Mouse (Mus musculus) liver, postnatal 0 days (tissue): ENCODE data around the gene Mbtd1. TPM values are rescaled to one million over a fixed set of nuclear protein-coding genes. Genes with fewer than 3 reads are reported as not detected.
"Not testable (repeated sequence)": the region's sequence is repeated elsewhere in the genome, so short reads cannot be mapped to it uniquely, and the experiment has no call there.

Experiments used
- ATAC-seq: fragments of 200-750 bp; cut with Nextera tagmentation; 2 replicates; pipeline ENCODE4 v1.8.0; 2017; ENCODE audit warnings: mild to moderate bottlenecking, moderate library complexity
- DNase-seq: peaks from one replicate; pipeline ENCODE4 v3.0.0-alpha.2; 2016
- H3K27ac ChIP-seq: fragments of 300-500 bp; sonication (generic); 2 replicates; pipeline ENCODE4 v1.5.1; 2014; ENCODE audit warnings: antibody characterized with exemption, moderate library complexity, mild to moderate bottlenecking, low read depth
- H3K27me3 ChIP-seq: fragments of 300-500 bp; sonication (generic); 2 replicates; pipeline ENCODE4 v1.6.1; 2014; ENCODE audit warnings: low read length, control low read depth, mixed read lengths; ENCODE audit not compliant: insufficient read depth
- H3K36me3 ChIP-seq: fragments of 300-500 bp; sonication (generic); replicated peaks from 2 replicates; pipeline ENCODE4 v1.6.1; 2014; ENCODE audit warnings: mild to moderate bottlenecking, control low read depth, low read length, moderate library complexity, mixed read lengths; ENCODE audit not compliant: insufficient read depth
- H3K4me1 ChIP-seq: fragments of 300-500 bp; sonication (generic); 2 replicates; pipeline ENCODE4 v1.6.1; 2014; ENCODE audit warnings: antibody characterized with exemption, mild to moderate bottlenecking, control low read depth; ENCODE audit not compliant: insufficient read depth
- H3K4me2 ChIP-seq: fragments of 300-500 bp; sonication (generic); 2 replicates; pipeline ENCODE4 v1.6.1; 2014; ENCODE audit warnings: low read depth, mild to moderate bottlenecking, low read length, moderate library complexity, mixed read lengths
- H3K4me3 ChIP-seq: fragments of 300-500 bp; sonication (generic); 2 replicates; pipeline ENCODE4 v1.5.1; 2014; ENCODE audit warnings: low read depth, low read length
- H3K9ac ChIP-seq: fragments of 300-500 bp; sonication (generic); replicated peaks from 2 replicates; pipeline ENCODE4 v1.6.1; 2014; ENCODE audit warnings: mild to moderate bottlenecking, moderate library complexity
- H3K9me3 ChIP-seq: fragments of 300-500 bp; sonication (generic); 2 replicates; pipeline ENCODE4 v1.6.1; 2016; ENCODE audit warnings: mild to moderate bottlenecking, control low read depth, low read length, mixed read lengths
- CTCF ChIP-seq: sonication (generic); IDR thresholded peaks from 2 replicates; pipeline ENCODE4 v1.5.1; 2016; ENCODE audit warnings: antibody characterized with exemption, low read depth
- EP300 ChIP-seq: IDR thresholded peaks from 2 replicates; pipeline ENCODE4 v1.6.1; 2016; ENCODE audit warnings: antibody characterized with exemption, low read depth, mild to moderate bottlenecking
- WGBS: fragments of 180-500 bp; shearing (Covaris S2); extraction: QIAGEN DNeasy Blood & Tissue Kit; methylation state at CpG from one replicate; pipeline ENCODE4 v1.1.7; 2014; ENCODE audit not compliant: insufficient replicate concordance; 5-methylcytosine and 5-hydroxymethylcytosine counted together
- polyA plus RNA-seq: library from polyadenylated mRNA; unstranded; fragments of >200 nt; fragmentation: Nextera tagmentation; extraction: Ambion mirVana; gene quantifications from 2 replicates; pipeline ENCODE4 v1.2.1, GENCODE M21; 2015

Gene Mbtd1
- polyA plus RNA-seq, 1 experiment from 2014 or later: 5.2 TPM

GRCm38 (mm10) chr11:93897732-93898131 is 12.1 kb downstream of the Mbtd1 start:
- ATAC-seq: no peak
- Histone ChIP-seq H3K36me3 (peaks cover 10% of the 10 kb centered on the region), H3K4me3 (no peak overlapping the region), H3K4me1 (no peaks in the 10 kb centered on the region; the same call in 1 of the 2 replicates), H3K27ac (no peak overlapping the region), H3K4me2 (no peak overlapping the region), H3K27me3 (no peaks in the 10 kb centered on the region), H3K9ac (no peak overlapping the region), H3K9me3 (no peaks in the 10 kb centered on the region)
- DNase-seq: no peak
- WGBS: 76% methylated on average over 3 of the region's 3 CpGs
- TF ChIP-seq EP300 (no peak), CTCF (no peak)

GRCm38 (mm10) chr11:93906834-93907233 is 21.2 kb downstream of the Mbtd1 start:
- Histone ChIP-seq H3K36me3 (peaks cover 43% of the 10 kb centered on the region), H3K4me1 (peaks cover 4% of the 10 kb centered on the region; the same call in 1 of the 2 replicates), H3K27me3 (no peaks in the 10 kb centered on the region), H3K4me3 (no peak overlapping the region), H3K27ac (no peak overlapping the region), H3K9me3 (no peaks in the 10 kb centered on the region), H3K4me2 (no peak overlapping the region), H3K9ac (no peak overlapping the region)
- TF ChIP-seq CTCF: no peak
- TF ChIP-seq EP300: no peak
- 64% methylated on average over 4 of the region's 4 CpGs for WGBS
- DNase-seq: no peak
- ATAC-seq: no peak

- Histone ChIP-seq H3K36me3 (peaks cover 44% of the 10 kb centered on the region), H3K9ac (no peak overlapping the region), H3K27me3 (no peaks in the 10 kb centered on the region), H3K9me3 (no peaks in the 10 kb centered on the region), H3K4me3 (no peak overlapping the region), H3K27ac (no peak overlapping the region), H3K4me2 (no peak overlapping the region), H3K4me1 (peaks cover 4% of the 10 kb centered on the region; the same call in 1 of the 2 replicates)
- no peak for TF ChIP-seq CTCF
- TF ChIP-seq EP300: no peak
- DNase-seq: no peak
- no peak for ATAC-seq
- 64% methylated on average over 3 of the region's 3 CpGs for WGBS
Observed at GRCm38 (mm10) chr11:93907839-93908238, 22.2 kb downstream of the Mbtd1 start.

- H3K27ac ChIP-seq: no peak overlapping the region
- no peak overlapping the region for H3K9ac ChIP-seq
- H3K4me2 ChIP-seq: no peak overlapping the region
- no peak for DNase-seq
- H3K27me3 ChIP-seq: no peaks in the 10 kb centered on the region
- H3K36me3 ChIP-seq: peaks cover 51% of the 10 kb centered on the region
- no peak overlapping the region for H3K4me3 ChIP-seq
- 79% methylated on average over 9 of the region's 9 CpGs for WGBS
- peaks cover 4% of the 10 kb centered on the region; the same call in 1 of the 2 replicates for H3K4me1 ChIP-seq
- TF ChIP-seq EP300: no peak
- no peak for TF ChIP-seq CTCF
- no peak for ATAC-seq
- H3K9me3 ChIP-seq: no peaks in the 10 kb centered on the region
Observed at GRCm38 (mm10) chr11:93908829-93909228, 23.2 kb downstream of the Mbtd1 start.

- WGBS: 85% methylated on average over 3 of the region's 3 CpGs
- Histone ChIP-seq H3K4me1 (peaks cover 4% of the 10 kb centered on the region; the same call in 1 of the 2 replicates), H3K27ac (no peak overlapping the region), H3K4me3 (no peak overlapping the region), H3K9me3 (no peaks in the 10 kb centered on the region), H3K9ac (no peak overlapping the region), H3K4me2 (no peak overlapping the region), H3K27me3 (no peaks in the 10 kb centered on the region), H3K36me3 (peaks cover 54% of the 10 kb centered on the region)
- TF ChIP-seq CTCF (no peak), EP300 (no peak)
- no peak for ATAC-seq
- DNase-seq: no peak
Observed at GRCm38 (mm10) chr11:93911603-93912002, 26.0 kb downstream of the Mbtd1 start.

- not testable (repeated sequence) for H3K4me2 ChIP-seq, H3K9me3 ChIP-seq, H3K9ac ChIP-seq, ATAC-seq, DNase-seq, H3K4me1 ChIP-seq, H3K27ac ChIP-seq, H3K4me3 ChIP-seq, H3K27me3 ChIP-seq
- WGBS: 91% methylated on average over 2 of the region's 2 CpGs
- H3K36me3 ChIP-seq: peaks cover 55% of the 10 kb centered on the region
Observed at GRCm38 (mm10) chr11:93915019-93915418, 29.4 kb downstream of the Mbtd1 start.

- H3K4me3 ChIP-seq: no peak overlapping the region
- H3K36me3 ChIP-seq: peaks cover 49% of the 10 kb centered on the region
- peak; percentile 27; the same call in 1 of the 2 replicates for TF ChIP-seq CTCF
- no peak for TF ChIP-seq EP300
Observed at GRCm38 (mm10) chr11:93929106-93929505, 43.5 kb downstream of the Mbtd1 start.

More at GRCm38 (mm10) chr11:93929106-93929505, 43.5 kb downstream of the Mbtd1 start:
- no peak for DNase-seq
- H3K9ac ChIP-seq: no peak overlapping the region
- no peak overlapping the region for H3K27ac ChIP-seq
- no peaks in the 10 kb centered on the region for H3K27me3 ChIP-seq
- H3K4me1 ChIP-seq: no peaks in the 10 kb centered on the region
- ATAC-seq: no peak
- no peaks in the 10 kb centered on the region for H3K9me3 ChIP-seq
- H3K4me2 ChIP-seq: no peak overlapping the region
